Mouse (Mus musculus) liver, adult 2 months (tissue): Measurements from ENCODE around the gene Gm10118.

ENCODE experiments used
- CTCF ChIP-seq: fragments of 200-500 bp; IDR thresholded peaks from 2 replicates; pipeline ENCODE4 v1.5.1; 2011; ENCODE audit warnings: low read depth, low read length, control low read depth
- POLR2A ChIP-seq: fragments of 200-500 bp; IDR thresholded peaks from 2 replicates; pipeline ENCODE4 v1.6.1; 2011; ENCODE audit warnings: low read length, control low read depth; ENCODE audit not compliant: insufficient read depth; ENCODE audit errors: extremely low read depth

- TF ChIP-seq CTCF (no peak), POLR2A (no peak)
Observed at GRCm38 (mm10) chr10:63933946-63934345, 6.7 kb upstream of the Gm10118 start.
